Mouse (Mus musculus): ENCODE data around the gene Ppm1g.
A peak's percentile ranks its signal among the peaks of the same experiment; 100 is the strongest.

GRCm38 (mm10) chr5:31192939-31193630 is 27.4 kb downstream of the Ppm1g start, which contains the start of the genes Snx17 and Eif2b4:
- TF ChIP-seq CTCF (IDR thresholded peaks at IDR 0.05; ENCODE audit: low read depth) = peak; percentile 93
- TF ChIP-seq EP300 (IDR thresholded peaks at IDR 0.05; ENCODE audit: low read depth) = peak; percentile 40; the same call in 1 of the 2 replicates

Measured in liver, postnatal 0 days (tissue).